Mouse (Mus musculus) olfactory bulb, adult 2 months (tissue): ENCODE measurements around the gene Cpne1.

Experiments used
- CTCF ChIP-seq: fragments of 200-500 bp; IDR thresholded peaks from 2 replicates; pipeline ENCODE4 v1.5.1; 2012; ENCODE audit warnings: low read depth, mild to moderate bottlenecking, low read length, moderate library complexity; ENCODE audit not compliant: insufficient read depth
- POLR2A ChIP-seq: fragments of 200-500 bp; IDR thresholded peaks from 2 replicates; pipeline ENCODE4 v1.6.1; 2012; ENCODE audit warnings: mild to moderate bottlenecking, low read depth, low read length, moderate library complexity; ENCODE audit not compliant: insufficient read depth

DNA sequence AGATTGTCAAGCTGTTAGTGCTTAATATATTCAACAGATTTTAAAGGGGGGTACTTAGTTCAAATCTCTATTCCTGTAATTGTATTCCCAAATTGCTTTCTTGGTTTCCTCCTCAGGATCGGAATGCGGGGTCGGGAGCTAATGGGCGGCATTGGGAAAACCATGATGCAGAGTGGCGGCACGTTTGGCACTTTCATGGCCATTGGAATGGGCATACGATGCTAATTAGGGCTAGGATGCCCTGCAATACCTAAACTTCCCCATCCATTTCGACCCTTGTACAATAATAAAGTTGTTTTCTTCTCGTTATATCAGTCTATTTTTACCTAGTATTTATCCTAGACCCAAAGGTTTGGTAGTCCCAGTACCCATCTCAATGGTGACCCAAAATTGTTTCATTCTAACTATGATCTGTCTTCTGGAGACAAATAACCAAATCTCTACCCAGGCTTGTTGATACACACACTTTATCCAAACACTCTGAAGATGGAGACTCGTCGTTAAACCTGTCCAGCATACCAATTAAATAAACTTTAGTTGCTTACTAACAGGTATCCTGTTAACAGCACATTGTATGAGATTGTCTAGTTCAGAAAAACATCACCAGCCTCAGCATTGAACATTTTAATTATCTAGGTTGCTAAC lies 33.8 kb upstream of the Cpne1 start:
- TF ChIP-seq POLR2A (no peak), CTCF (no peak)
